Mouse (Mus musculus): Measurements from ENCODE around the gene Agtpbp1. TPM values are rescaled to one million over a fixed set of nuclear protein-coding genes. Genes with fewer than 3 reads are reported as not detected.

The Agtpbp1 gene
- total and polyA plus RNA-seq, 3 experiments, result 6.1 to 118 (median 73.3) TPM

DNA sequence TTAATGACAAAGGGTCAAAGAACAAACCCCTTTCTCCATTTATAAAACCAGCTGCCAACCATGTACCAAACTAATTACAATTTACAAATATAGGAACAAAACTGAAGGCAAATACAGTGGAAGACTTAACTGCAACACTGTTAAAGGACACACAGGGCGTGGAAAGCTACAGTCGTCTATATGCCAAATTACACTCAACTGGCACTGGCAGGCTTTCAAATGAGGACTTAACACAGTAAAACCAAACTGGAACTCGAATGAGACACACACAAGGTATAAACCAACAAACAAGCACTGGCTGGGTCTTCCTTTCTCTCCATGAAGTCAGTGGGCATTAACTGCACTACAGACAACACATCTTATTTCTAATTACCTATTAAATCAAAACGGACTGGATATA is 94.3 kb downstream of the Agtpbp1 start:
- ATAC-seq (ENCODE audit: extremely low read depth, insufficient number of reproducible peaks, low FRiP score, poor library complexity, severe bottlenecking), result no peak
- Histone ChIP-seq H3K27me3 (ENCODE audit: insufficient read depth, low read length) (no peaks in the 10 kb centered on the region), H3K4me1 (ENCODE audit: insufficient read depth, low read depth, low read length) (no peaks in the 10 kb centered on the region), H3K4me3 (ENCODE audit: low read depth, low read length) (no peak overlapping the region), H3K9me3 (replicated peaks) (no peaks in the 10 kb centered on the region), H3K36me3 (replicated peaks) (peaks cover 83% of the 10 kb centered on the region)
- no peak for DNase-seq (ENCODE audit: low spot score)
- TF ChIP-seq POLR2AphosphoS5 (IDR thresholded peaks at IDR 0.05; ENCODE audit: insufficient replicate concordance, low read depth, low read length), result no peak
- no peak for TF ChIP-seq GATA1 (IDR thresholded peaks at IDR 0.05; ENCODE audit: borderline replicate concordance, low read length)
- no peak for TF ChIP-seq TAL1 (conservative IDR thresholded peaks at IDR 0.05; ENCODE audit: low read depth, low read length)
- TF ChIP-seq CTCF (IDR thresholded peaks at IDR 0.05; ENCODE audit: low read depth, low read length), result no peak
- no peak for TF ChIP-seq GATA2 (IDR thresholded peaks at IDR 0.05; ENCODE audit: borderline replicate concordance, low read depth, low read length)

DNA sequence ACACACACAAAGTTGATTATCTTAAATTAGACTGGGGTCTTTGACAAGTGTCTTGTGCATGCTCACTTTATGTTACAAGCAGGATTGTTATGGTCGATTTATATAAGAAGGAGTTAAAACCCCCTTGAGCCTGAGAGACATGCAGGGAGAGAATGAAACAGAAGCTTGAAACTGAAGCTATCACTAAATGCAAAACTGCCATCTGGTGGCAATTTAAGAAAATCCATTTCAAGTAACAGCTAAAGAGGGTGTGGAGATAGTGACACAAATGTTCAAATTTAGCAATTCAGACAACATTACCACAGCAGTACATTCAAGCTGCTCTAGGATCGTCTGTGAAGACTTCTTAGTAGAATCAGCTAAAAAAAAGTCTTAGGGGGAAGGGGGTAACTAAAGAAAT is 95.9 kb downstream of the Agtpbp1 start:
- no peak for DNase-seq (ENCODE audit: low spot score)
- ATAC-seq (ENCODE audit: extremely low read depth, insufficient number of reproducible peaks, low FRiP score, poor library complexity, severe bottlenecking), result no peak
- Histone ChIP-seq H3K27me3 (ENCODE audit: insufficient read depth, low read length) (no peaks in the 10 kb centered on the region), H3K4me3 (ENCODE audit: low read depth, low read length) (no peak overlapping the region), H3K4me1 (ENCODE audit: insufficient read depth, low read depth, low read length) (no peaks in the 10 kb centered on the region), H3K9me3 (replicated peaks) (no peaks in the 10 kb centered on the region), H3K36me3 (replicated peaks) (peaks cover 83% of the 10 kb centered on the region)
- no peak for TF ChIP-seq GATA1 (IDR thresholded peaks at IDR 0.05; ENCODE audit: borderline replicate concordance, low read length)
- TF ChIP-seq CTCF (IDR thresholded peaks at IDR 0.05; ENCODE audit: low read depth, low read length), result no peak
- TF ChIP-seq POLR2AphosphoS5 (IDR thresholded peaks at IDR 0.05; ENCODE audit: insufficient replicate concordance, low read depth, low read length), result no peak
- TF ChIP-seq TAL1 (conservative IDR thresholded peaks at IDR 0.05; ENCODE audit: low read depth, low read length), result no peak
- TF ChIP-seq GATA2 (IDR thresholded peaks at IDR 0.05; ENCODE audit: borderline replicate concordance, low read depth, low read length), result no peak

DNA sequence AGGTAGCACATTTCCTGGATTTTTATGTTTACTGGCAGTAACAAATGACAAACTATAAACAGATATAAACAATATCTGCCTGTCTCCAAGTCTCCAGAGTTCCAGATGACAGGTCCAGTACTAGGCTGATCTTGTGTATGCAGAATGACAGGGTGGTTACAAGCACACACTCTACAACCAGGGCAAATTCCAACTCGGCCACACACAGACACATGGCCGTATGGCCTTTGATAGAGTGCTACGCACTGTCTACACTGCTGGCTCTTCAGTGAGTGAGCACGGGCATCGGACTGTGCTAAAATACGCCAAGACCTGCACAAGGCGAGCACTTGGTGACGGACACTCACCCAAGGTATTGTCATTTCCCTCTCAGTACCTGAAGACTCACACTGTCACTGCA is 97.7 kb downstream of the Agtpbp1 start:
- no peaks in the 10 kb centered on the region for H3K27me3 ChIP-seq (ENCODE audit: insufficient read depth, low read length)
- no peaks in the 10 kb centered on the region for H3K9me3 ChIP-seq (replicated peaks)
- ATAC-seq (ENCODE audit: extremely low read depth, insufficient number of reproducible peaks, low FRiP score, poor library complexity, severe bottlenecking) (no peak), DNase-seq (ENCODE audit: low spot score) (no peak)
- H3K4me1 ChIP-seq (ENCODE audit: insufficient read depth, low read depth, low read length), result no peaks in the 10 kb centered on the region; the same call in none of the 2 replicates
- H3K36me3 ChIP-seq (replicated peaks), result peaks cover 84% of the 10 kb centered on the region
- TF ChIP-seq GATA1 (IDR thresholded peaks at IDR 0.05; ENCODE audit: borderline replicate concordance, low read length), result no peak
- no peak for TF ChIP-seq TAL1 (conservative IDR thresholded peaks at IDR 0.05; ENCODE audit: low read depth, low read length)
- no peak for TF ChIP-seq POLR2AphosphoS5 (IDR thresholded peaks at IDR 0.05; ENCODE audit: insufficient replicate concordance, low read depth, low read length)
- no peak for TF ChIP-seq GATA2 (IDR thresholded peaks at IDR 0.05; ENCODE audit: borderline replicate concordance, low read depth, low read length)
- no peak for TF ChIP-seq CTCF (IDR thresholded peaks at IDR 0.05; ENCODE audit: low read depth, low read length)
- H3K4me3 ChIP-seq (ENCODE audit: low read depth, low read length), result no peak overlapping the region

DNA sequence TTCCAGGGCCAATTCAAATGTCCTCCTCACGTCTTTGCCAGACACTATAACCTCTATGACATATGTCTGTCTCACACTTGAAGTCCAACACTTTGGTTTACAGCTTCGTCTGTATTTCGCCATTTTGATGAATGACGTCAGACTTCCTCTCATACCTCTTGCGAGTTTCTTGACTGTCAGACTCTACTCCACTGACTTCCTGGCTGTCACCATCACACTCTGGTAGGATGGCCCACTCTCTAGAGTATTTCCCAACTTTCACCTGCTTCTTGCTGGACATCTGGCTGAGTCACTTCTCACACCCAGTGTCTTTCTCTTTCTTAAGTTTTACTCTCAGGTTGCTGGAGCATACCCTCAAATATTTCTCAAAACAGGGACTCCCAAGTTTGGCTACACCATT is 98.8 kb downstream of the Agtpbp1 start:
- Histone ChIP-seq H3K4me3 (ENCODE audit: low read depth, low read length) (no peak overlapping the region), H3K9me3 (replicated peaks) (no peaks in the 10 kb centered on the region), H3K36me3 (replicated peaks) (peaks cover 88% of the 10 kb centered on the region), H3K4me1 (ENCODE audit: insufficient read depth, low read depth, low read length) (no peaks in the 10 kb centered on the region; the same call in none of the 2 replicates), H3K27me3 (ENCODE audit: insufficient read depth, low read length) (no peaks in the 10 kb centered on the region)
- ATAC-seq (ENCODE audit: extremely low read depth, insufficient number of reproducible peaks, low FRiP score, poor library complexity, severe bottlenecking), result no peak
- TF ChIP-seq GATA1 (IDR thresholded peaks at IDR 0.05; ENCODE audit: borderline replicate concordance, low read length), result no peak
- no peak for TF ChIP-seq POLR2AphosphoS5 (IDR thresholded peaks at IDR 0.05; ENCODE audit: insufficient replicate concordance, low read depth, low read length)
- TF ChIP-seq TAL1 (conservative IDR thresholded peaks at IDR 0.05; ENCODE audit: low read depth, low read length), result no peak
- TF ChIP-seq CTCF (IDR thresholded peaks at IDR 0.05; ENCODE audit: low read depth, low read length), result no peak
- TF ChIP-seq GATA2 (IDR thresholded peaks at IDR 0.05; ENCODE audit: borderline replicate concordance, low read depth, low read length), result no peak
- DNase-seq (ENCODE audit: low spot score), result no peak

DNA sequence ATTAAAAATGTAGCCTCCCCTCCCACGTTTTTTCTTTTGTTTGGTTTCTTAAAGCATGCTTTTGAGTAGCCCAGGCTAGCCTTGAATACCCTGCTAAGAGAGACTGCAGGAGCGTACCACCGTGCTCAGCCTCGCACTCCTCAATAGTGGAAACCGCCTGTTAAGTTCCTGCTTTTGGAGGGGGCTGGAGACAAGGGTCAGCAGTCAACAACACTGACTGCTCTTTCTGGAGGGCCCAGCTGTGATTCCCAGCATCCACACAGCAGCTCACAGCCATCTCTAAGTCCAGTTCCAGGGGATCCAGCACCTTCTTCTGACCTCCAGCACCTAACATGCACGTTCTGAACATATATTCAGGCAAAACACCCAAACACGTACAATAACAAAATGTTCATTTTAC is 99.6 kb downstream of the Agtpbp1 start:
- H3K36me3 ChIP-seq (replicated peaks), result peaks cover 90% of the 10 kb centered on the region
- no peak overlapping the region for H3K4me3 ChIP-seq (ENCODE audit: low read depth, low read length)
- H3K9me3 ChIP-seq (replicated peaks), result no peaks in the 10 kb centered on the region
- no peak for ATAC-seq (ENCODE audit: extremely low read depth, insufficient number of reproducible peaks, low FRiP score, poor library complexity, severe bottlenecking)
- TF ChIP-seq GATA1 (IDR thresholded peaks at IDR 0.05; ENCODE audit: borderline replicate concordance, low read length), result no peak
- no peak for DNase-seq (ENCODE audit: low spot score)
- no peaks in the 10 kb centered on the region; the same call in none of the 2 replicates for H3K4me1 ChIP-seq (ENCODE audit: insufficient read depth, low read depth, low read length)
- no peaks in the 10 kb centered on the region for H3K27me3 ChIP-seq (ENCODE audit: insufficient read depth, low read length)

DNA sequence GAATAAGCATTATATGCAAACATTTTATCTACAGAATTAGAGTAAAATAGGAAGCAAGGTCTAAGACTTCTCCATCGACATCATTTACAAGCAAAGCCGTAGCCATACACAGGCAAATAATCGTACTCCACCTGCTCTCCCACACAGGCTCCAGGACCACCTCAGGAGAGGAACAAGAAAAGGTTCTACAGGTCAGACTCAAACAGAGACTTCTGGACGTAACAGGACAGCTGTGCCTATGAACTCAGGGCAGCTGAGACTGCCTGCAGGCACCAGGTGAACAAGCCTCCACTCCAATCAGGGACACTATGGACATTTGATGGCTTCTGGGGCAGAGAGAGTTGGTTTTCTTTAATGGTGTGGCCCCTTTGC is 103.6 kb downstream of the Agtpbp1 start:
- Histone ChIP-seq H3K4me3 (ENCODE audit: low read depth, low read length) (no peak overlapping the region), H3K27me3 (ENCODE audit: insufficient read depth, low read length) (no peaks in the 10 kb centered on the region), H3K4me1 (ENCODE audit: insufficient read depth, low read depth, low read length) (no peaks in the 10 kb centered on the region; the same call in none of the 2 replicates), H3K9me3 (replicated peaks) (no peaks in the 10 kb centered on the region), H3K36me3 (replicated peaks) (peaks cover 88% of the 10 kb centered on the region)
- DNase-seq (ENCODE audit: low spot score) (no peak), ATAC-seq (ENCODE audit: extremely low read depth, insufficient number of reproducible peaks, low FRiP score, poor library complexity, severe bottlenecking) (no peak)
- TF ChIP-seq CTCF (IDR thresholded peaks at IDR 0.05; ENCODE audit: low read depth, low read length) (no peak), GATA2 (IDR thresholded peaks at IDR 0.05; ENCODE audit: borderline replicate concordance, low read depth, low read length) (no peak), GATA1 (IDR thresholded peaks at IDR 0.05; ENCODE audit: borderline replicate concordance, low read length) (no peak)

All from G1E (cell line).